Mouse (Mus musculus) olfactory bulb, adult 2 months (tissue): Measurements from ENCODE around the gene Lpar1. TPM values are rescaled to one million over a fixed set of nuclear protein-coding genes. Genes with fewer than 3 reads are reported as not detected.

Source experiments
- H3K27ac ChIP-seq: fragments of 200-500 bp; 2 replicates; pipeline ENCODE4 v1.5.1; 2012; ENCODE audit warnings: low read depth, low read length; ENCODE audit not compliant: insufficient read depth
- H3K4me1 ChIP-seq: fragments of 200-500 bp; 2 replicates; pipeline ENCODE4 v1.6.1; 2012; ENCODE audit warnings: low read length; ENCODE audit not compliant: control insufficient read depth, insufficient read depth
- H3K4me3 ChIP-seq: fragments of 200-500 bp; 2 replicates; pipeline ENCODE4 v1.5.1; 2012; ENCODE audit warnings: mild to moderate bottlenecking, low read depth, low read length, moderate library complexity; ENCODE audit not compliant: insufficient read depth
- CTCF ChIP-seq: fragments of 200-500 bp; IDR thresholded peaks from 2 replicates; pipeline ENCODE4 v1.5.1; 2012; ENCODE audit warnings: low read depth, mild to moderate bottlenecking, low read length, moderate library complexity; ENCODE audit not compliant: insufficient read depth
- POLR2A ChIP-seq: fragments of 200-500 bp; IDR thresholded peaks from 2 replicates; pipeline ENCODE4 v1.6.1; 2012; ENCODE audit warnings: mild to moderate bottlenecking, low read depth, low read length, moderate library complexity; ENCODE audit not compliant: insufficient read depth
- WGBS: fragments of 180-500 bp; shearing (Covaris S2); methylation state at CpG from one replicate; pipeline ENCODE4 v1.1.7; 2018; 5-methylcytosine and 5-hydroxymethylcytosine counted together
- polyA plus RNA-seq: library from polyadenylated mRNA; stranded (reverse); fragments of >200 nt; gene quantifications from 2 replicates; pipeline ENCODE4 v1.2.4, GENCODE M21; 2012; ENCODE audit warnings: low replicate concordance; ENCODE audit not compliant: missing spikeins, insufficient read depth, insufficient read length

The Lpar1 gene
- polyA plus RNA-seq, 1 experiment: not detected

DNA sequence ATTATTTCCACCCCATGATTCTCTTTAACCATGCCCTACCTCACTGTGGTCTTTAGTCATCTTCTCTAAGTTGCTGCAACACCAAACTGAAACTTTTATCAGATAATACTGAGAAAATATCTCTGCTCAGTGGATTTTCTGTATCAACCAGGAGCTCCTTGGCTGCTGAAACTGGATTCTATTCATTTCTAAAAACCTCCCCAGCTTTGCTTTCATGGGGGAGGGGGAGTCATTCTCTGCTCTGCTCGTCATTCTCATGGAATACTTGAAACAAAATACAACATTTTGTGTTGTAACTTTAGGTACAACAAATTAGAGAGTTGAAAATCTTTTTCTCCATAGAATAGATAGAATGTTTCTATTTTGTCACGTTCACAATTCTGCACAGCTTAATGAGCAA, 18.7 kb upstream of the Lpar1 start:
- TF ChIP-seq CTCF: no peak
- no peak for TF ChIP-seq POLR2A
- 73% methylated on average over 2 of the region's 2 CpGs for WGBS
- Histone ChIP-seq H3K4me3 (no peak overlapping the region), H3K27ac (no peak overlapping the region), H3K4me1 (no peaks in the 10 kb centered on the region)

DNA sequence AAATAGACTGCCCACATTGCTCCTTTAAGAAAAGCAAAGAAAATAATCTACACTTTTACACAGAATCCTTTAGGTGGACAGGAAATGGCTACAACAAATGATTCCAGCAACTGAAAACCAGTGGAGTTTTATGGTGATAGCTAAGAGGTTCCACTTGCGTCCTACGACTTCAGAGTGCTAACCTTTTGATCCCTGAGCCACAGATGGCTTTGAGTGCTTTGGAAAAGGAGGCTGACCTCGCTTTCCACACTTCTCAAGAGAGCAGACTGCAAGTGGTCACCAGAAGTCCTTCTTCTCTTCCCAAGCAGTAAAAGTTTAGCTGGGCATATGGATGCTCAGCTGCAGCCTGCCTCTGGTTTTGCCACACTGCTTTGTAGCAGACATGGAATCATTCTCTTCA, 18.0 kb upstream of the Lpar1 start:
- 55% methylated on average over 3 of the region's 3 CpGs for WGBS
- no peak overlapping the region for H3K4me3 ChIP-seq
- TF ChIP-seq POLR2A: no peak
- no peak for TF ChIP-seq CTCF

DNA sequence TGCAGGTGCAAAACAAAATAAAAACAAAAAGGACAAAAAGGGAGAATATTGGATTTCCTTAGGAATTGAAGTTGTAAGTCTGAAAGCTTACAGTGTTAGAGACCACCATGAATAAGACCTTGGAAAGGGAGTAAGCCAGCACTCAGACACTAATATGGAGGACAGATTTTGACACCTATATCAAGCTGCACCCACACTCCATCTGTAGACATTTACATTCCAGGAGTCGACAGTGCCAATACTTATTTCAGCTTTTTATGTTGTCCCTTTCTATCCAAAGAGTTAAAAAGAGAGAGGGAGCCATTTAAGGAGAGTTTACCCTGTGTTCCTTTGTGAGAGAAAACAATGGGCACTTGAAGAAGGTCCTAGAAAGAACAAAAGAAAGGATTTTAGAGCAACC, 17.5 kb upstream of the Lpar1 start:
- TF ChIP-seq POLR2A (no peak), CTCF (no peak)
- 27% methylated on average over 1 of the region's 1 CpGs for WGBS
- H3K4me3 ChIP-seq: no peak overlapping the region

More for the DNA sequence above, 18.0 kb upstream of the Lpar1 start:
- no peak overlapping the region for H3K27ac ChIP-seq
- H3K4me1 ChIP-seq: no peaks in the 10 kb centered on the region

DNA sequence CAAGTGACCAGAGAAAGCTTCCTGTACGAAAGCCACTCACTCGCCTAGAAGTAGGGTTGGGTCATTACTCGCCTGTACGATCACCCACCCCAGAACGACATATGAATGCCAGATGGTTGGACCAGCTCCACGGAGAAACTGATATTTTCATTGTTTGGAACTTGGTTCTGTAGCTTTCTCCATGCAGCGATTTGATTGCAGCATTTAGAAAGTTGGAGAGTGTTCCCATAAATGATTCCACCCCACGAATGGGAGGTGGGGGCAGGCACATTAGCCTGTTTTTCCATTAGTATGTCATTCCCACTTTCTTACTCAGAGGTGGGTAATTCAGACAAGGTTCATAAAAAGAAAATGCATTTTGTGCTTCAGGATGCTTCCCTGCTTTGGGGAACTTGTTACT, 14.8 kb upstream of the Lpar1 start:
- 78% methylated on average over 8 of the region's 8 CpGs for WGBS
- Histone ChIP-seq H3K4me3 (no peak overlapping the region), H3K27ac (no peak overlapping the region), H3K4me1 (no peaks in the 10 kb centered on the region)
- TF ChIP-seq CTCF (no peak), POLR2A (no peak)

More for the DNA sequence above, 17.5 kb upstream of the Lpar1 start:
- no peaks in the 10 kb centered on the region for H3K4me1 ChIP-seq
- no peak overlapping the region for H3K27ac ChIP-seq

DNA sequence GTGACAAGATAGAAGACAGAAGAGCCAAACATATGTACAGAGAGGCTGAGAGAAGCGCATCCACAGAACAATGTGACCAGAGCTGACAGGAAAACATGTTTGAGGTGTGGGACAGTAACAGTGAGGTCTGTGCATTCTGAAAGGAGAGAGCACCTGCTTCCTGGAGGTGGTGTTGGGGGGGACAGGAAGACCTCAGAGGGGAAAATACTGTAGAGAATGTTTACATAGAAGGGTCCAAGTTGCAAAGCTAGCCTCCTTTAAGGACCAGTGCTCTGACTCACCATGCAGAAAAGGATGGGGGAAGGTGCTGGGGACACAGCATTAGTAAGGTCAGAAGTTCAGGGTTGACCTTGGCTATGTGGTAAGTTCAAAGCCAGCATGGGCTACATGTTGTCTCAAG, 9.1 kb upstream of the Lpar1 start:
- Histone ChIP-seq H3K4me3 (no peak overlapping the region), H3K4me1 (no peaks in the 10 kb centered on the region), H3K27ac (no peak overlapping the region)
- 94% methylated on average over 1 of the region's 1 CpGs for WGBS
- TF ChIP-seq POLR2A: no peak
- TF ChIP-seq CTCF: no peak

DNA sequence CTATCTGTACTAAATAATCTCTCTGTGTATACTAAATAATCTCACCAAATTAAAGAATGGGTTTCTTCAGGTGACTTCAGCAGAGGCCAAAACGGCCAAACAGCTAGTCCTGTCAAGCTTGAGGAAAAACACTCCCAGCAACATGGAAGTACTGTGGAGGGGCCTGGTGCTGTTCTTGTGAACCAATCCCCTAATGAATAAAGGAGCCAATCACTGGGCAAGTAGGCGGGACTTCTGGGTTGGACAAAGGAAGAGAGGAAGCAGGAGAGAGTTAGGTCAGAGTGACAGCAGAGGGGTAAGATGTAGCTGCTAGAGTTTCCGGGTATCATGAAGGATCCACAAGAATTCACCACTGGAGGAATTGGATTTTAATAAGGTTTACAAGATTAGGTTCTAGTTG, 3.3 kb upstream of the Lpar1 start:
- TF ChIP-seq POLR2A (no peak), CTCF (no peak)
- Histone ChIP-seq H3K27ac (no peak overlapping the region), H3K4me1 (peaks cover 8% of the 10 kb centered on the region), H3K4me3 (no peak overlapping the region)
- 81% methylated on average over 3 of the region's 3 CpGs for WGBS

DNA sequence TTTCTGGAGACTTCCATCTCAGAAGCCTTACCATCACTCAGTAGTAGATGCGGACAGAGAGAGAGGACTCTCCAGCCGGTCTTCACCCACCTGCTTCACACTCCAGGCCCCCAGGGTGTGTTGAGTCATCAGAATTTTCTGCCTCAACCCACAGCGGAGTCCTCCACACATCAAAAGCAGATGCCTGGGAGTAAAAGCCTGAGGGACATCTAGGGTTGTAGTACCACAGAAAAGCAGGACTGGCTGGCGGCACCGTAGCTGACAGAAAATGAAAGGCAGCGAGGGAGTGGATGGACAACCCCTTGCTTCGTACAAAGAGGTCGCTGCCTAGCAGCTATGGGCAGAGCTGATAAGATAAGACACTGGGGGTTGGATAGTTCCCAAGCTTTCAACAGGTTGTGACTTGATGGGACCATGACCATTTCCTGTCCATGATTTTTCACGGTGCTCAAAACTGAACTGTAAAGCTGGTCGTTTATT, 701 bp upstream of the Lpar1 start:
- peaks cover 8% of the 10 kb centered on the region for H3K4me1 ChIP-seq
- no peak overlapping the region for H3K27ac ChIP-seq
- no peak for TF ChIP-seq CTCF
- 59% methylated on average over 10 of the region's 10 CpGs for WGBS
- no peak overlapping the region for H3K4me3 ChIP-seq

DNA sequence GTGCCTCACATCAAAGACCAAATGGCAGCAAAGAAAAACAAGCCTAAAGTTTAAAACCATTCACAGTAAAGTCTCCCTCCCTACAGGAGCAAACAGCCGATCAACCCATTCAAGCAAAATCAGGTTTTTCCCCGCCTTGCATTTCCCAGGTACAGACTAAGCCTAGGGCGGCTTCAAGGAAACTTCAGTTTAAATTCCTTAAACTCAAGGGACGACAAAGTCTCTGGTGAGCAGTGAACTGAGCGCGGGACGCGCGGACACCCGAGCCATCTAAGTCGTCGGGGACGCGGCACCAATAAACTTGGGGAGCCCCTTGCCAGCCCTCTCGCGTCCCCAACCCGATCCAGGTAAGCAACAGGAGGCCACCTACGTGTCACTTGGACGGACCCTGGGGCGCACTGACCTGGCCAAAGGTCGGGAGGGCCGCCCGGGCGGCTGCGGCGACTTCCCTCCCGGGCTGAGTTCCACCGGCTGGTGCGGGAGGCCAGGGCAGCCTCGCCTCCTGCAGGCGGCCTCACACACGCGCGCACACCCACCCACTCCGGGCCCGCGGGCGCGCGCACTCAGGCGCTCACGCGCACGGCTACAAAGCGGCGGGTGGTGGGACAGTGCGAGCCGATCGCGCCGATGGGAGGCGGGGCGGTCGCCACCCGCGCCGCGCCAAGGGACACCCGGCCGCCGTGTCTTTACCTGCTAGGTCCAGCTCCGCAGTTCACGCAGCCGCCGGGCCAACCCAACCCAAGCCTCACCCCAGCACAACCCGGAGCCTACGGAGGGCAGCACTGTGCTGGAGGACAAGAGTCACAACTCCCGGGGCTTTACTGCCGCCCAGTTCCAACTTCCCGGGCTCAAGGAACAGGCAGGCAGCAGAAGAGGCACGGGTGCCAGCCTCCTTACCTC, 717 bp downstream of the Lpar1 start:
- Histone ChIP-seq H3K4me3 (peak overlapping the region; percentile 55), H3K27ac (no peak overlapping the region), H3K4me1 (peaks cover 8% of the 10 kb centered on the region)
- TF ChIP-seq CTCF (no peak), POLR2A (no peak)
- WGBS: under 1% methylated on average over 71 of the region's 71 CpGs

DNA sequence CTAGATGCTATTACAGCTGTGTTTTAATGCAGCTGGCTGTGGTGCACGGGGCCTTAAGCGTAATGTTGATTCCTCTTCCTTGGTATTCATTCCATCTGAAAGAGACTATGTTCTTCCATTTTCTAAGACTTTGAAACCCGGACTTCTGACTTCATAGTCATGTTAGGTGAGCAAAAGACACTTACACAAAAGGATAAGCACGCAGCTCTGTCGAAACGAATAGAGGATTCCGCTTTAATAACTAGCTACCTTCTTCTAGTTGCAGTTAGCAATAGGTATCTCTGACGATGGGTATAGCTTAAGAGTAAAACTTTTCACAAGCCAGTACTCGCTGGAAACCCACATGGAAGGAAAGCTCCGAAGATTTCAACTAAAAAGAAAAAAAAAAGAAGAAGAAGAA, 1.5 kb downstream of the Lpar1 start:
- no peak overlapping the region; the same call in 1 of the 2 replicates for H3K4me3 ChIP-seq
- H3K4me1 ChIP-seq: peaks cover 8% of the 10 kb centered on the region
- TF ChIP-seq POLR2A: no peak
- no peak for TF ChIP-seq CTCF
- WGBS: 26% methylated on average over 10 of the region's 10 CpGs
- H3K27ac ChIP-seq: no peak overlapping the region
